In the genomic region with DNA sequence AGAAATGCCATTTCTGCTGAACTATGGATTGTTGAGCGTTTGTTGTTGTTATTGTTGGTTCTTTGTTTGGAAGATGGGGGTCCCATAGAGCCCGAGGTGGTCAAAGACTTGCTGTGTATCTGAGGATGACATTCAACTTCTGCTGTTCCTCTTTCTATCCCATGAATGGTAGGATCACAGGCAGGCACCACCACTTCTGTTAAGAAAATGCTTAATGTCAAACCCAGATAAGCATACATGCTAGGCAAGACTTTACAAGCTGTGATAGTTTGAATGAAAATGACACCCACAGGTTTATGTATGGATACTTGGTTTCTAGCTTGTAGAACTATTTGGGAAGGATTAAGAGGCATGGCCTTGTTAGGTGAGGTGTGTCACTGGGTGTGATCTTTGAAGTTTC, we compare ENCODE assay signal across 32 mouse cellular contexts.
"Had no signal": no experiment of that assay in that cellular context is flagged by ENCODE, and none has a peak within 500 bp of the region (broad histone marks: within the 10 kb centered on the region; RNA-seq: fewer than 3 reads in every experiment).

No protein-coding gene starts in this region.

- H3K9me3 ChIP-seq: limb, embryonic 10.5 days; limb, embryonic 12.5 days; limb, embryonic 13.5 days; limb, embryonic 15.5 days; liver, embryonic 12.5 days; liver, embryonic 13.5 days; liver, embryonic 15.5 days; lung, embryonic 15.5 days; midbrain, embryonic 10.5 days; midbrain, embryonic 12.5 days; midbrain, embryonic 13.5 days; midbrain, embryonic 15.5 days; neural tube, embryonic 12.5 days had no signal

- H3K9ac ChIP-seq: limb, embryonic 12.5 days; limb, embryonic 13.5 days; limb, embryonic 15.5 days; liver, embryonic 12.5 days; liver, embryonic 13.5 days; liver, embryonic 14.5 days; liver, embryonic 15.5 days; liver, postnatal 0 days; lung, embryonic 14.5 days; lung, embryonic 15.5 days; midbrain, embryonic 12.5 days; midbrain, embryonic 13.5 days; midbrain, embryonic 15.5 days; neural tube, embryonic 12.5 days had no signal

- H3K4me2 ChIP-seq: limb, embryonic 12.5 days; limb, embryonic 13.5 days; limb, embryonic 15.5 days; liver, embryonic 11.5 days; liver, embryonic 12.5 days; liver, embryonic 13.5 days; liver, embryonic 15.5 days; lung, embryonic 14.5 days; lung, embryonic 15.5 days; midbrain, embryonic 11.5 days; midbrain, embryonic 12.5 days; midbrain, embryonic 13.5 days; midbrain, embryonic 15.5 days; neural tube, embryonic 12.5 days had no signal

- H3K4me1 ChIP-seq: limb, embryonic 10.5 days; liver, embryonic 12.5 days; liver, embryonic 13.5 days; liver, embryonic 15.5 days; lung, embryonic 15.5 days; midbrain, embryonic 10.5 days; midbrain, embryonic 12.5 days; neural tube, embryonic 12.5 days had no signal

- H3K4me3 ChIP-seq: limb, embryonic 10.5 days; limb, embryonic 12.5 days; limb, embryonic 13.5 days; limb, embryonic 15.5 days; liver, embryonic 12.5 days; liver, embryonic 13.5 days; liver, embryonic 15.5 days; lung, embryonic 15.5 days; megakaryocyte, embryonic 14.5 days; midbrain, embryonic 10.5 days; midbrain, embryonic 12.5 days; midbrain, embryonic 13.5 days; midbrain, embryonic 15.5 days; myocyte; neural tube, embryonic 12.5 days had no signal

- DNase-seq: left cerebral cortex, postnatal 4 days; liver; liver, embryonic 13.5 days; liver, postnatal 0 days; lung, adult 18-20 months; lung, adult 2 months; lung, embryonic 14.5 days; lung, postnatal 10 days; lung, postnatal 14 days; lung, postnatal 36 days; lung, postnatal 4 days; midbrain, embryonic 14.5 days had no signal

- ATAC-seq: liver, embryonic 12.5 days; liver, postnatal 0 days; lung, postnatal 0 days; midbrain, embryonic 13.5 days; midbrain, embryonic 15.5 days; midbrain, embryonic 16.5 days had no signal

- H3K36me3 ChIP-seq: limb, embryonic 10.5 days; limb, embryonic 12.5 days; limb, embryonic 13.5 days; limb, embryonic 15.5 days; liver, embryonic 12.5 days; liver, embryonic 13.5 days; liver, embryonic 15.5 days; lung, embryonic 15.5 days; midbrain, embryonic 10.5 days; midbrain, embryonic 12.5 days; midbrain, embryonic 13.5 days; midbrain, embryonic 15.5 days; neural tube, embryonic 12.5 days had no signal

- H3K27ac ChIP-seq: limb, embryonic 10.5 days; limb, embryonic 12.5 days; limb, embryonic 13.5 days; limb, embryonic 15.5 days; liver, embryonic 12.5 days; liver, embryonic 13.5 days; liver, embryonic 14.5 days; liver, embryonic 15.5 days; lung, embryonic 15.5 days; macrophage; midbrain, embryonic 10.5 days; midbrain, embryonic 12.5 days; midbrain, embryonic 13.5 days; midbrain, embryonic 15.5 days; neural tube, embryonic 12.5 days had no signal

- H3K27me3 ChIP-seq: limb, embryonic 12.5 days; limb, embryonic 13.5 days; limb, embryonic 15.5 days; liver, embryonic 12.5 days; liver, embryonic 13.5 days; liver, embryonic 15.5 days; lung, embryonic 15.5 days; megakaryocyte, embryonic 14.5 days; midbrain, embryonic 12.5 days; midbrain, embryonic 13.5 days; midbrain, embryonic 15.5 days; neural tube, embryonic 12.5 days had no signal
